In genomic region chr8:70598722-70599121, GRCm38 (mm10) we compare ENCODE assay signal across 8 mouse cellular contexts. TPM values are rescaled to one million over a fixed set of nuclear protein-coding genes. Genes with fewer than 3 reads are reported as not detected.
DNase-seq lines count a peak whose midpoint lies in the region; ATAC-seq and TF ChIP-seq lines count a peak whose summit lies in the region.

No protein-coding gene starts in this region.

- intact Hi-C loops in heart, postnatal 10 days (cut with DNase I) = no loop called here

- peaks cover 24% of the 10 kb centered on the region for H3K4me1 ChIP-seq in heart, postnatal 0 days (ENCODE audit: control insufficient read depth, insufficient read depth)
- H3K4me1 ChIP-seq in ES-E14 (ENCODE audit: control insufficient read depth in 2 of 2, insufficient read depth in 2 of 2, low read length in 2 of 2, poor library complexity in 1 of 2) = peaks cover 2 to 36% of the 10 kb centered on the region in 2 experiments; a peak in 2 of 4 replicates
- peaks cover 63% of the 10 kb centered on the region for H3K4me1 ChIP-seq in forebrain, embryonic 15.5 days
- peaks cover 90% of the 10 kb centered on the region for H3K4me1 ChIP-seq in liver, embryonic 15.5 days (replicated peaks)

- 0 out of 2 replicates have a peak, but pooled peaks cover 5% of the 10 kb centered on the region for H3K36me3 ChIP-seq in heart, postnatal 0 days (replicated peaks; ENCODE audit: control insufficient read depth, insufficient read depth, low read length)
- H3K36me3 ChIP-seq in ES-E14 (ENCODE audit: control insufficient read depth, insufficient read depth, low read length, poor library complexity, severe bottlenecking) = peaks cover 48% of the 10 kb centered on the region
- 0 out of 2 replicates have a peak, but pooled peaks cover 2% of the 10 kb centered on the region for H3K36me3 ChIP-seq in forebrain, embryonic 15.5 days
- peaks cover 37% of the 10 kb centered on the region for H3K36me3 ChIP-seq in liver, embryonic 15.5 days (replicated peaks)

- WGBS in heart, postnatal 0 days = 36% methylated on average over 10 of the region's 10 CpGs
- 12% methylated on average over 10 of the region's 10 CpGs for WGBS in forebrain, embryonic 15.5 days
- 59% methylated on average over 10 of the region's 10 CpGs for WGBS in liver, embryonic 15.5 days (ENCODE audit: insufficient replicate concordance)

- in situ Hi-C loops in ES-E14 (cut with MboI; ENCODE audit: low sequenced_read_pairs in 2 of 2, unreplicated experiment in 2 of 2) = no loop called here

- no peak overlapping the region for H3K27ac ChIP-seq in heart, postnatal 0 days (ENCODE audit: low read depth)
- H3K27ac ChIP-seq in ES-E14 (ENCODE audit: insufficient read depth, low read depth, low read length, poor library complexity, severe bottlenecking) = no peak overlapping the region
- H3K27ac ChIP-seq in forebrain, embryonic 15.5 days (replicated peaks) = no peak overlapping the region
- no peak overlapping the region for H3K27ac ChIP-seq in liver, embryonic 15.5 days (replicated peaks)

- no peak overlapping the region for H3K9ac ChIP-seq in heart, postnatal 0 days (replicated peaks; ENCODE audit: low read depth, low read length)
- H3K9ac ChIP-seq in ES-E14 (ENCODE audit: insufficient read depth, low read depth, low read length, poor library complexity, severe bottlenecking) = peak overlapping the region; percentile 52
- H3K9ac ChIP-seq in forebrain, embryonic 15.5 days (replicated peaks) = peak overlapping the region; percentile 66
- no peak overlapping the region for H3K9ac ChIP-seq in liver, embryonic 15.5 days

- ATAC-seq in heart, postnatal 0 days (ENCODE audit: insufficient read depth, low read depth) = no peak
- ATAC-seq in forebrain, embryonic 15.5 days (replicated peaks) = peak; percentile 1; the same call in 1 of the 2 replicates
- no peak for ATAC-seq in liver, embryonic 15.5 days (ENCODE audit: insufficient read depth)

- H3K27me3 ChIP-seq in heart, postnatal 0 days (ENCODE audit: control insufficient read depth, insufficient read depth, low read length) = no peaks in the 10 kb centered on the region
- no peaks in the 10 kb centered on the region for H3K27me3 ChIP-seq in forebrain, embryonic 15.5 days
- no peaks in the 10 kb centered on the region for H3K27me3 ChIP-seq in liver, embryonic 15.5 days

- DNase-seq in heart, postnatal 0 days (ENCODE audit: low spot score) = no peak
- DNase-seq in heart, postnatal 10 days = no peak
- no peak for DNase-seq in ES-E14 (ENCODE audit: low read depth, low spot score)
- DNase-seq in cerebellum, postnatal 4 days (ENCODE audit: low spot score in 2 of 2) = no peak
- DNase-seq in adrenal gland, postnatal 25 days = no peak
- no peak for DNase-seq in yolk sac, embryonic 10.5 days (ENCODE audit: low spot score)

- no peaks in the 10 kb centered on the region for H3K9me3 ChIP-seq in heart, postnatal 0 days (replicated peaks; ENCODE audit: control insufficient read depth, low read length)
- H3K9me3 ChIP-seq in ES-E14 (ENCODE audit: control insufficient read depth, insufficient read depth, low read depth, low read length) = no peaks in the 10 kb centered on the region
- H3K9me3 ChIP-seq in forebrain, embryonic 15.5 days = no peaks in the 10 kb centered on the region
- H3K9me3 ChIP-seq in liver, embryonic 15.5 days (replicated peaks) = no peaks in the 10 kb centered on the region

- no peak for TF ChIP-seq CTCF in heart, postnatal 0 days (IDR thresholded peaks at IDR 0.05; ENCODE audit: low read depth)

- TF ChIP-seq EP300 in heart, postnatal 0 days (IDR thresholded peaks at IDR 0.05; ENCODE audit: low read depth) = no peak

- H3K4me3 ChIP-seq in heart, postnatal 0 days (ENCODE audit: low read depth, low read length) = no peak overlapping the region; the same call in 1 of the 2 replicates
- H3K4me3 ChIP-seq in ES-E14 (ENCODE audit: insufficient read depth in 1 of 2, low read depth in 1 of 2, low read length in 2 of 2, poor library complexity in 1 of 2, severe bottlenecking in 1 of 2) = peak overlapping the region; percentile 43 to 66; a peak in 3 of 4 replicates
- peak overlapping the region; percentile 49 for H3K4me3 ChIP-seq in forebrain, embryonic 15.5 days
- 0 out of 2 replicates have a peak overlapping the region, but pooled peaks have one; percentile 32 for H3K4me3 ChIP-seq in liver, embryonic 15.5 days (replicated peaks)

- H3K4me2 ChIP-seq in heart, postnatal 0 days (ENCODE audit: low read depth, low read length) = peak overlapping the region; percentile 79
- H3K4me2 ChIP-seq in forebrain, embryonic 15.5 days (replicated peaks) = peak overlapping the region; percentile 90
- H3K4me2 ChIP-seq in liver, embryonic 15.5 days = peak overlapping the region; percentile 61

TF ChIP-seq in ES-E14, 5 proteins besides CTCF, POLR2A, EP300 and RAD21:
- TF ChIP-seq HCFC1 (IDR thresholded peaks at IDR 0.05; ENCODE audit: borderline replicate concordance, insufficient read depth, low read length) (no peak), CHD2 (IDR thresholded peaks at IDR 0.05; ENCODE audit: low read depth, low read length) (no peak), ZC3H11A (IDR thresholded peaks at IDR 0.05; ENCODE audit: borderline replicate concordance, low read depth, low read length) (no peak), MAFK (IDR thresholded peaks at IDR 0.05; ENCODE audit: insufficient read depth, low read depth, low read length) (no peak), ZNF384 (IDR thresholded peaks at IDR 0.05; ENCODE audit: low read depth, low read length) (no peak)

RNA-seq across cellular contexts. Expression of gene Isyna1, which starts 4.5 kb away (rescaled TPM):
- total RNA-seq in heart, postnatal 0 days (2014; rRNA removed; ENCODE audit: low replicate concordance) = 111 and 125 TPM in 2 replicates
- 53.3 and 59.6 TPM in 2 replicates for polyA plus RNA-seq in heart, postnatal 0 days (2015; fragmentation: Nextera tagmentation; extraction: Ambion mirVana)
- total RNA-seq in heart, postnatal 10 days (2021) = 10 to 100 TPM; 25.8 to 29.6 TPM
- total RNA-seq in ES-E14 (2012; rRNA removed) = 161 and 250 TPM in 2 replicates
- 116 TPM in 2 replicates for polyA plus RNA-seq in forebrain, embryonic 15.5 days (2015; fragmentation: Nextera tagmentation; extraction: Ambion mirVana)
- polyA plus RNA-seq in liver, embryonic 15.5 days (2015; fragmentation: Nextera tagmentation; extraction: Ambion mirVana) = 43.2 and 44.7 TPM in 2 replicates
- total RNA-seq in adrenal gland, postnatal 25 days (2021) = 89.7 and 101 TPM in 2 replicates

RNA-seq across cellular contexts. Expression of gene Ssbp4, which starts 9.9 kb away (rescaled TPM):
- 107 and 143 TPM in 2 replicates for total RNA-seq in heart, postnatal 0 days (2014; rRNA removed; ENCODE audit: low replicate concordance)
- polyA plus RNA-seq in heart, postnatal 0 days (2015; fragmentation: Nextera tagmentation; extraction: Ambion mirVana) = 55.6 and 57.3 TPM in 2 replicates
- total RNA-seq in heart, postnatal 10 days (2021) = 10 to 100 TPM; 54.7 to 55.6 TPM
- 85.5 and 142 TPM in 2 replicates for total RNA-seq in ES-E14 (2012; rRNA removed)
- polyA plus RNA-seq in forebrain, embryonic 15.5 days (2015; fragmentation: Nextera tagmentation; extraction: Ambion mirVana) = 114 TPM in 2 replicates
- polyA plus RNA-seq in liver, embryonic 15.5 days (2015; fragmentation: Nextera tagmentation; extraction: Ambion mirVana) = 37.8 and 47.7 TPM in 2 replicates
- 82.0 and 88.2 TPM in 2 replicates for total RNA-seq in adrenal gland, postnatal 25 days (2021)

RNA-seq across cellular contexts. Expression of gene Lrrc25, which starts 17.2 kb away (rescaled TPM):
- 1.5 and 2.2 TPM in 2 replicates for total RNA-seq in heart, postnatal 0 days (2014; rRNA removed; ENCODE audit: low replicate concordance)
- 1.3 and 1.6 TPM in 2 replicates for polyA plus RNA-seq in heart, postnatal 0 days (2015; fragmentation: Nextera tagmentation; extraction: Ambion mirVana)
- 1 to 10 TPM; 1.1 to 1.6 TPM for total RNA-seq in heart, postnatal 10 days (2021)
- 0.13 TPM in 1 of 2 replicates, not detected in the other for total RNA-seq in ES-E14 (2012; rRNA removed)
- polyA plus RNA-seq in forebrain, embryonic 15.5 days (2015; fragmentation: Nextera tagmentation; extraction: Ambion mirVana) = 0.74 and 1.3 TPM in 2 replicates
- polyA plus RNA-seq in liver, embryonic 15.5 days (2015; fragmentation: Nextera tagmentation; extraction: Ambion mirVana) = 7.2 and 7.4 TPM in 2 replicates
- total RNA-seq in adrenal gland, postnatal 25 days (2021) = 1.0 and 2.2 TPM in 2 replicates

RNA-seq across cellular contexts. Expression of gene Gdf15, which starts 33.5 kb away (rescaled TPM):
- 0.15 and 5.4 TPM in 2 replicates for total RNA-seq in heart, postnatal 0 days (2014; rRNA removed; ENCODE audit: low replicate concordance)
- polyA plus RNA-seq in heart, postnatal 0 days (2015; fragmentation: Nextera tagmentation; extraction: Ambion mirVana) = 1.4 and 1.7 TPM in 2 replicates
- 1 to 10 TPM in 1 of 2 experiments, under 1 TPM in 1; 0.86 to 1.1 TPM for total RNA-seq in heart, postnatal 10 days (2021)
- total RNA-seq in ES-E14 (2012; rRNA removed) = 7.0 and 18.8 TPM in 2 replicates
- not detected in 2 replicates for polyA plus RNA-seq in forebrain, embryonic 15.5 days (2015; fragmentation: Nextera tagmentation; extraction: Ambion mirVana)
- polyA plus RNA-seq in liver, embryonic 15.5 days (2015; fragmentation: Nextera tagmentation; extraction: Ambion mirVana) = 3.4 and 4.3 TPM in 2 replicates
- total RNA-seq in adrenal gland, postnatal 25 days (2021) = 2.2 and 5.7 TPM in 2 replicates

RNA-seq across cellular contexts. Expression of gene Ell, which starts 59.5 kb away (rescaled TPM):
- 7.3 and 13.9 TPM in 2 replicates for total RNA-seq in heart, postnatal 0 days (2014; rRNA removed; ENCODE audit: low replicate concordance)
- polyA plus RNA-seq in heart, postnatal 0 days (2015; fragmentation: Nextera tagmentation; extraction: Ambion mirVana) = 7.9 and 9.1 TPM in 2 replicates
- 10 to 100 TPM; 15.9 to 17.9 TPM for total RNA-seq in heart, postnatal 10 days (2021)
- total RNA-seq in ES-E14 (2012; rRNA removed) = 15.8 and 16.1 TPM in 2 replicates
- 17.4 and 19.2 TPM in 2 replicates for polyA plus RNA-seq in forebrain, embryonic 15.5 days (2015; fragmentation: Nextera tagmentation; extraction: Ambion mirVana)
- polyA plus RNA-seq in liver, embryonic 15.5 days (2015; fragmentation: Nextera tagmentation; extraction: Ambion mirVana) = 11.8 and 14.2 TPM in 2 replicates
- 24.3 and 29.8 TPM in 2 replicates for total RNA-seq in adrenal gland, postnatal 25 days (2021)

Comparison
In these comparisons a context has a peak if more than half of its experiments do, and no peak if none do; other contexts are left out.
1. H3K9ac ChIP-seq: peak in ES-E14 (single experiment) and forebrain, embryonic 15.5 days (single experiment); none in heart, postnatal 0 days (single experiment) and liver, embryonic 15.5 days (single experiment).
2. Peak in every context shown above with its lines, with median percentiles within 50 percentile points of each other: H3K4me2 ChIP-seq.